Mouse (Mus musculus) hindbrain, embryonic 12.5 days (tissue): ENCODE data around the gene Ubald1. TPM values are rescaled to one million over a fixed set of nuclear protein-coding genes. Genes with fewer than 3 reads are reported as not detected.

Source experiments
- ATAC-seq: fragments of 200-750 bp; cut with Nextera tagmentation; 2 replicates; pipeline ENCODE4 v1.8.0; 2017; ENCODE audit warnings: moderate TSS enrichment; ENCODE audit not compliant: low FRiP score
- H3K27ac ChIP-seq: fragments of 300-500 bp; sonication (generic); 2 replicates; pipeline ENCODE4 v1.5.1; 2016; ENCODE audit warnings: mild to moderate bottlenecking
- H3K27me3 ChIP-seq: fragments of 300-500 bp; sonication (generic); 2 replicates; pipeline ENCODE4 v1.6.1; 2016; ENCODE audit warnings: mild to moderate bottlenecking
- H3K36me3 ChIP-seq: fragments of 300-500 bp; sonication (generic); 2 replicates; pipeline ENCODE4 v1.6.1; 2016; ENCODE audit warnings: mild to moderate bottlenecking
- H3K4me1 ChIP-seq: fragments of 300-500 bp; sonication (generic); 2 replicates; pipeline ENCODE4 v1.6.1; 2016
- H3K4me2 ChIP-seq: fragments of 300-500 bp; sonication (generic); replicated peaks from 2 replicates; pipeline ENCODE4 v1.6.1; 2016; ENCODE audit warnings: mild to moderate bottlenecking
- H3K4me3 ChIP-seq: fragments of 300-500 bp; sonication (generic); 2 replicates; pipeline ENCODE4 v1.5.1; 2016; ENCODE audit warnings: mild to moderate bottlenecking
- H3K9ac ChIP-seq: fragments of 300-500 bp; sonication (generic); 2 replicates; pipeline ENCODE4 v1.6.1; 2016; ENCODE audit warnings: mild to moderate bottlenecking, moderate library complexity
- H3K9me3 ChIP-seq: fragments of 300-500 bp; sonication (generic); replicated peaks from 2 replicates; pipeline ENCODE4 v1.6.1; 2016; ENCODE audit warnings: mild to moderate bottlenecking
- WGBS: fragments of 180-500 bp; shearing (Covaris S2); methylation state at CpG from one replicate; pipeline ENCODE4 v1.1.7; 2016; 5-methylcytosine and 5-hydroxymethylcytosine counted together
- polyA plus RNA-seq: library from polyadenylated mRNA; unstranded; fragments of >200 nt; fragmentation: Nextera tagmentation; extraction: Ambion mirVana; gene quantifications from 2 replicates; pipeline ENCODE4 v1.2.1, GENCODE M21; 2016

The Ubald1 gene
- 38.8 and 40.6 TPM in 2 replicates for polyA plus RNA-seq

DNA sequence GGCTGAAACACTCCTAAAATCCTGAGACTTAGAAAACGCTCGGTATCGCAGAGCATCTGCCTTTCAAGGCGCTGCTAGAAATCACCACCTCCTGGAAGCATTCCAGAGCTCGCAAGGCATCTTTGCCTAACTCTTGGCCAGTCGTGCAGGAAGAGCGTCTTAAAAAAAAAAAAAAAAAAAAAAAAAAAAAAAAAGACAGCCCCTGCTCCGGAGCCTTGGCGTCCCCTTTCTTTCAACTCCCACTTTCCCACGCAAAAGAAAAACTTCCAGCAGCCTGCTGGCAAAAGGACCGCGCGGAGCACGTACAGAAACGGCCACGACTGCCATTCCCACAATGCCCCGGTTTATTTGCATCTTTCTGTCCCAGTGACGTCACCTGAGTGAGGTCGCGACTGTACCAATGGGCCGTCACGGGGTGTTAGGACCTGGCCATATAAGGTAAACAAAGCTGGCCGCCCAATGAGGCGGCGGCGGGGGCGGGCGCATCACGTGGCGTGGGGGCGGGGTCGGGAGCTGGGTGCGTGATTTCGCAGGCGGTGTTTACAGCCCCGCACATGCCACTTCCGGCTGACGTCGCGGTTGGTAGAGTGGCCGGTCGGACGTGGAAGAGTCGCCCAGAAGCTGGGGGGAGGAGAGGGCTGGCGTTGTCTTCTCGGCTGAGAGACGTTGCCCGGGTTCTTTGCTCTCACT, at the start of gene Ubald1:
Gene Ubald1 (minus strand): TSS at position 180 of the 690 bp plus-strand sequence.
- H3K4me2 ChIP-seq, result peak within 1 kb of the TSS; percentile 88
- H3K27ac ChIP-seq, result peak within 1 kb of the TSS; percentile 97
- peaks cover 36% of the 10 kb centered on the region for H3K4me1 ChIP-seq
- no peaks in the 10 kb centered on the region for H3K27me3 ChIP-seq
- peak; percentile 88 for ATAC-seq
- peak within 1 kb of the TSS; percentile 87 for H3K4me3 ChIP-seq
- H3K9me3 ChIP-seq, result no peaks in the 10 kb centered on the region
- H3K9ac ChIP-seq, result peak within 1 kb of the TSS; percentile 86
- WGBS, result 1% methylated on average over 48 of the region's 48 CpGs
- peaks cover 12% of the 10 kb centered on the region for H3K36me3 ChIP-seq

DNA sequence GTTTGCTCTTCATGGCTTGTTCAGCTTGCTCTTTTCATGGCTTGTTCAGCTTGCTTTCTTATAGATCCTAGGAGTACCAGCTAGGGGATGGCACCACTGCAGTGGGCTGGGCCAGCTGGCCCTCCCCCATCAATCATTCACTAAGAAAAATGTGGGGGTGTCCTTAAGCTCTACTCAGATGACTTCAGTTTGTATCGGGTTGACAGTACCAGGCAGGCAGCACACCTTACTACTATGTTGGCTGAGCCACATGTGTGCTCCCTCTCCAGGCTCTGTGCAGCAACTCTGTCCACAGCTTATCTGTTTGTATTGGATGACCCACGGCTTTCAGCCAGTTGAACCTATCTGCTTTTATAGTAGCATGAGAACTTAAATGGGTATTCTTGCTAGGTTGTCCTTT, 48.4 kb upstream of the Ubald1 start:
- ATAC-seq, result no peak
- Histone ChIP-seq H3K9ac (no peak overlapping the region), H3K4me2 (no peak overlapping the region), H3K4me3 (no peak overlapping the region), H3K9me3 (no peaks in the 10 kb centered on the region), H3K4me1 (no peaks in the 10 kb centered on the region), H3K36me3 (peaks cover 94% of the 10 kb centered on the region), H3K27me3 (no peaks in the 10 kb centered on the region), H3K27ac (no peak overlapping the region)
- 88% methylated on average over 2 of the region's 2 CpGs for WGBS

DNA sequence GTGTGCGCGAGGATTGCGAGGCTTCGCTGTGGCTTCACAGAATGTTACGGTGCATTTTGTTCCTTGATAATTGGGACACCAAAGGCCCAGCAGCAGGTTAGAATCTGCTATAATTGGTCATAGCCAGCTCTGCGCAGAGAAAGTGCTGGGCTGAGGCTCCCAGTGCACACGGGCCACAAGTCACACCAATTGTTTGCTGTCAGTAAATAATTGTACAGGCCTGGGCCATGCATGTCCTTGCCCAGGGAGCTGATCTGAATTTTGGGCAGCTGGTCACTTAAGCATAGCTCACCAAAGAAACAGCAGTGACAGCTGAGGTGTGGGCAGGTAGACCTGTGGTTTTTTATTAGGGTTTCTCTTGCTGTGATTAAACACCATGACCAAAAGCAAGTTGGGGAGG, 47.9 kb upstream of the Ubald1 start:
- H3K4me1 ChIP-seq, result no peaks in the 10 kb centered on the region
- no peaks in the 10 kb centered on the region for H3K27me3 ChIP-seq
- H3K4me3 ChIP-seq, result no peak overlapping the region
- H3K4me2 ChIP-seq, result no peak overlapping the region
- peaks cover 94% of the 10 kb centered on the region for H3K36me3 ChIP-seq
- no peak for ATAC-seq
- no peak overlapping the region for H3K9ac ChIP-seq
- H3K9me3 ChIP-seq, result no peaks in the 10 kb centered on the region
- WGBS, result 93% methylated on average over 7 of the region's 7 CpGs
- no peak overlapping the region for H3K27ac ChIP-seq

DNA sequence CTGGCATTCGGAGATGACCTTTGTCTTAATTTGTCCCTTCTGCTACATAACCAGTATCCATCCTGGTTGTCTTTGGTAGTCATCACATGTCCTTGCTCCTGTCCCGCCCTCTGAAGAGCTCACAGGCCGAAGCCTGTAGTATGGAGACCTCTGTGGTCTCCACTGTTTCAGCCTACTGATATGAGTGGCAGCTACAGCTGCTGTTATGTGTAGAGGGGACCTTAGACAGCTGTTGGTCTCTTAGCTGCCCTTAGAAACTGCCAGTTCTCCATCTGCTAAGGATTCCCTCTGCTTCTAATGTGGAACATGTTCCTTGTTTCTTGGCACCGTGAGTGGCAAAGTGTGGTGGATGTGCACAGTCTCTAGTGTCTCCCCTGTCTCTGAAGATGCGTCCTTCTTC, 43.9 kb upstream of the Ubald1 start:
- H3K4me2 ChIP-seq, result no peak overlapping the region
- no peak overlapping the region for H3K9ac ChIP-seq
- 91% methylated on average over 5 of the region's 5 CpGs for WGBS
- ATAC-seq, result no peak
- no peaks in the 10 kb centered on the region for H3K27me3 ChIP-seq
- H3K36me3 ChIP-seq, result peaks cover 86% of the 10 kb centered on the region
- no peak overlapping the region for H3K4me3 ChIP-seq
- H3K4me1 ChIP-seq, result no peaks in the 10 kb centered on the region
- no peaks in the 10 kb centered on the region for H3K9me3 ChIP-seq
- H3K27ac ChIP-seq, result no peak overlapping the region

DNA sequence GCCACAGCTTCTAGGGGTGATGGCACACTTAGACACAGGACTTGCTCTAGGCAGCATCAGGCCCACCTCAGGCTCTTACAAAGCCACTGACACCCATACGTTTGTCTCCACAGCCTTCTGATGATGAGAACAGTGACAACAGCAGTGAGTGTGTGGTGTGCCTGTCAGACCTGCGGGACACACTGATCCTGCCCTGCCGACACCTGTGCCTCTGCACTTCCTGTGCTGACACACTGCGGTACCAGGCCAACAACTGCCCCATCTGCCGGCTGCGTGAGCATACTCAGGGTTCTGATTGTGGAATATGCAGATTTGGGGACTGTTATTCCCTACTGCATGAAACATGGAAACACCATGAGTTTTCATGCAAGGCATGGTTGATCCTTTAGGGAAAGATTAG, 42.4 kb upstream of the Ubald1 start:
- no peak overlapping the region for H3K4me2 ChIP-seq

DNA sequence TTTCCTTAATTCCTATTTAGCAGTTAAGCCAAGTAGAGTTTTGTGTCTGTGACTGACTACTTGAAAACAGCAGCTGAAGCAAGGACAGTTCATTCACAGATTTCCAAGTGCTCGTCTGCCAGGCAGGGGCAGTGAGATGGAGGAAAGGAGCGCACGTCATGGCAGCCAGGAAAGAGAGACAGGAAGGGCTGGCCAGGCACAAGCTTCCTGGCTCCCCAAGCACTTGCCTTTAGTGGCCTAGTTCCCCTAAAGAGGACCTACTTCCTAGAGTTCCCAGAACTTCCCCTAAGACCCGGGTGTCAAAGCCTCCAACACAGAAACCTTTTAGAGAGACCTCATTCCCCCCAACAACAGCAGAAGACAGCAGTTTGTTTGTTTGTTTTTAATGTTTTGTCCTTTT, 40.4 kb upstream of the Ubald1 start:
- Histone ChIP-seq H3K27ac (no peak overlapping the region), H3K4me1 (no peaks in the 10 kb centered on the region), H3K9ac (no peak overlapping the region), H3K27me3 (no peaks in the 10 kb centered on the region), H3K4me2 (no peak overlapping the region), H3K4me3 (no peak overlapping the region), H3K9me3 (no peaks in the 10 kb centered on the region), H3K36me3 (peaks cover 70% of the 10 kb centered on the region)
- 85% methylated on average over 4 of the region's 4 CpGs for WGBS
- no peak for ATAC-seq

More for the DNA sequence above, 42.4 kb upstream of the Ubald1 start:
- no peaks in the 10 kb centered on the region for H3K27me3 ChIP-seq
- ATAC-seq, result no peak
- H3K9ac ChIP-seq, result no peak overlapping the region
- H3K4me1 ChIP-seq, result no peaks in the 10 kb centered on the region
- 89% methylated on average over 6 of the region's 6 CpGs for WGBS
- H3K4me3 ChIP-seq, result no peak overlapping the region
- H3K36me3 ChIP-seq, result peaks cover 76% of the 10 kb centered on the region
- no peak overlapping the region for H3K27ac ChIP-seq
- H3K9me3 ChIP-seq, result no peaks in the 10 kb centered on the region

DNA sequence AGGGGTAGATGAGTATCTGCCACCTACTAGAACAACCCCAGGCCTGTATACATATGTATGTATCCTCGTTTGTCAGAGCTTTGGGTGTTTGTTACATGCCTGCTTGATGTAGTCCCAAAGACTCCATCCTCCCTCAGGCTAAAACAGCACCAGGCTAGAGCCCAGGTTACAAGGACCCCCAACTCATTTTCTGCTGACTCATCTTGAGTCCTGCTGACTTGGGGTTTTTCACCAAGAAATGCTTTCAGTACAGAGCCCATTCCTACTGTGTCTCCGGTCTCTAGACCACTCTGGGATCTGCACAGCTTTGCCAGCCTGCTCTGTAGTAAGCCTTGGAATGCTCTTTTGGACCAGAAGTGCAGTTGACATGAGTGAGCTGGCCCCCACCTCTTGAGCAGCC, 36.5 kb upstream of the Ubald1 start:
- H3K4me1 ChIP-seq, result peaks cover 6% of the 10 kb centered on the region; the same call in 1 of the 2 replicates
- H3K27ac ChIP-seq, result no peak overlapping the region
- no peak overlapping the region for H3K4me2 ChIP-seq
- ATAC-seq, result no peak
- WGBS, result 81% methylated on average over 2 of the region's 2 CpGs
- H3K27me3 ChIP-seq, result no peaks in the 10 kb centered on the region
- no peaks in the 10 kb centered on the region for H3K9me3 ChIP-seq
- H3K9ac ChIP-seq, result no peak overlapping the region
- peaks cover 56% of the 10 kb centered on the region for H3K36me3 ChIP-seq
- no peak overlapping the region for H3K4me3 ChIP-seq

DNA sequence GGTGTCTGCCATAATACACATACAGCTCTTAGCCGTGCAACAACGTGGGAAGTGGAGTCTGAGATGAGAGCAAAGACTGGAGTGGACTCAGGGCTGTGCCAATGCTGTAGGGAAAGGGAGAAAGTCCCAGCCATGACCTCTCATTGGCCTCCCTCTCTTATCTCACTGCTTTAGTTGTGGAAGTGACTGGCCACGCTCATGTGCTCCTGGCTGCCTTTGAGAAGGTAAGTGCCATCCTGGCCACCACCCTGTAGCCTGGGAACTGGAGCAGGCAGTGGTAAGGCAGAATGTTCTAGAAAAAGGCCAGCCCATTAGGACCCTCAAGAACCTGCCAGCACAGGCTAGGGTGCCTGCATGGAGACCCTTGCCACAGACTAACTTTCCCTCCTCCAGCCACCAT, 35.8 kb upstream of the Ubald1 start:
- Histone ChIP-seq H3K36me3 (peaks cover 62% of the 10 kb centered on the region), H3K4me2 (no peak overlapping the region), H3K4me1 (peaks cover 6% of the 10 kb centered on the region; the same call in 1 of the 2 replicates), H3K27ac (no peak overlapping the region), H3K9ac (no peak overlapping the region), H3K4me3 (no peak overlapping the region), H3K9me3 (no peaks in the 10 kb centered on the region), H3K27me3 (no peaks in the 10 kb centered on the region)
- 92% methylated on average over 3 of the region's 3 CpGs for WGBS
- no peak for ATAC-seq

DNA sequence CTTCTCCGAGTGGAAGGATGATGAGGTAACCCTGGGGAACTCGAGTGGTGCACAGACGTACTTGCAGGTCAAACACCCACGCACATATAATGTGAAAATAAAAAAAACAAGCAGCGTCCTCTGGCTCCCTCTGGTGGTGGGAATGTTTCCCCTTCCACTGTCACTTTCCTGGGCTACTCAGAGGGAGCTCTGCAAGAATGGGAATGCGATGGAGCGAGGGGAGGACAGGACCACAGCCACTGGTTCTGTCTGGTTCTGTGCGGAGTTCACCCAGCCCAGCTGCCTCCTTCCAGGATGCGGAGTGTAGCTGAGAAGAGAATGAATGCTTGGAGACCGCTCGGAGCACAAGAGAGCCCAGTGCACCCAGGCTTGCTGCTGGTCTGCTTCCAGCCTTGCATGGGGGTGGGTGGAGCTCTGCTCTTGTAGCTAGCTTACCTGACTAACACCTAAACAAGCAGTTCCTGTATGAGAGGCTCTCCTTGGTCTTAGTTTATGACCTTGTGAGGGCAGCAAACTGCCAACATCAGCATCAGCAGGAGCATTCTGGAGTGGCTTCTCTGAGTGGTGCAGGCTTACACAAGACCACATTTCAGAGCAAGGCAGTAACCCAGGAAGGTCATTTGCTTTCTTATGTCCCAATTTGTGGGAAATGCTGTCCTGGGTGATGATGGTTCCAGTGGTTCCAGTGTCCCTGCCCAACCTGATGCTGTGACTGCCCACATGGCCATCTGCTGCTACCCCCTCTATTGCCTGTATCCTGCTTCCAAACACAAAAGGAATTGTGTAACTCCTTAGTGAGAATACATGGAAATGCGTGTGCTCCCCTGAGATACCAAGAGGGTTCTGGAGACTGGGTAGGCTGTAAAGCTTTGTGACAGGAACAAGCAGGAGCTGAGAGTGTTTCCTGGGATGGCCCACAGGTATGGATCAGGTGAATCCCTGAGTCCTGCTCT, 33.9 kb upstream of the Ubald1 start:
- no peak overlapping the region for H3K9ac ChIP-seq
- no peak overlapping the region for H3K27ac ChIP-seq
- no peak overlapping the region for H3K4me2 ChIP-seq
- H3K4me1 ChIP-seq, result peaks cover 6% of the 10 kb centered on the region; the same call in 1 of the 2 replicates
- H3K9me3 ChIP-seq, result no peaks in the 10 kb centered on the region
- WGBS, result 37% methylated on average over 12 of the region's 12 CpGs
- peaks cover 66% of the 10 kb centered on the region for H3K36me3 ChIP-seq
- H3K4me3 ChIP-seq, result no peak overlapping the region
- H3K27me3 ChIP-seq, result no peaks in the 10 kb centered on the region
- peak; percentile 51; the same call in 1 of the 2 replicates for ATAC-seq

DNA sequence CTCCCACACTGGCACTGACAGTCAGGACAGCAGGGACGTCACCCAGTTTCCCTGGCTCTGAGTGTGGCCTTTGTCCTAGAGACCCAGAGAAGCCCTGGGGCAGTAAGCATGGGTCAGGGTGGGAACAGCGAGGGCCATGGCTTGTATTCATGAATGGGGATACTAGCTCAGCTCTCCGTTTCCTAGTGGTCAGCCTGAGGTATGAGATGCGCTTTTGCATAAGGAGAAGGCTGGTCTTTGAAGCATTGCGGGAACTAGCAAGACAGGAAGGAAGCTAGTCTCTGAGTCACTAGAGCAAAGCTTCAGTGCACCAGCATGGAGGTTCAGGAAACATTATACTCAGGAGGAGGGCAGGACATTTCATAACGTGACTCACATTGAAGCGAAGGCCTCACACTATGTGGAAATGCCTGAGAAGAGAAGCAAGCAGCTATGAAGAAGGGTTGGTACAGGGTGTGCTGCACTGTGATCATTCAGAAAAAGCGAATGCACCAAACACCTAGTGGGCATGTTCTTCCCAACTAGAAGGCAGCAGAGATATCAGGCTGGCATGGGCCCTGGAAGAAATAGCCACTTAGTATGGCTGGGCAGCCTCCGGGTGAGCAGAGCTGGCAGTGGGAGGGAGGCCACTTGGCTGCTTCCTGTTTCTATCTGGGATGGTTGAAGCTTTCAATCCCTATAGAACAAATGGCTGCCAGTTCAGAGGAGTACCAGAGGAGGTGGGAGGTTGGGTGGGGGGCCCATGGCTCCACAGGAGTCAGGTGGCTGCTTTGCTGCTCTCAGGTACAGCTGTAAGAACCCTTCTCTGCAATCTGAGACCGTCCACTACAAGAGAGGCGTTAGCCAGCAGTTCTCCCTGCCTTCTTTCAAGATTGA, 33.0 kb upstream of the Ubald1 start:
- Histone ChIP-seq H3K27ac (no peak overlapping the region), H3K4me1 (peaks cover 6% of the 10 kb centered on the region; the same call in 1 of the 2 replicates), H3K4me2 (no peak overlapping the region), H3K4me3 (no peak overlapping the region), H3K9me3 (no peaks in the 10 kb centered on the region), H3K27me3 (no peaks in the 10 kb centered on the region), H3K36me3 (peaks cover 65% of the 10 kb centered on the region), H3K9ac (no peak overlapping the region)
- WGBS, result 77% methylated on average over 11 of the region's 11 CpGs
- 0 out of 2 replicates have a peak, but pooled peaks have one; percentile 3 for ATAC-seq

DNA sequence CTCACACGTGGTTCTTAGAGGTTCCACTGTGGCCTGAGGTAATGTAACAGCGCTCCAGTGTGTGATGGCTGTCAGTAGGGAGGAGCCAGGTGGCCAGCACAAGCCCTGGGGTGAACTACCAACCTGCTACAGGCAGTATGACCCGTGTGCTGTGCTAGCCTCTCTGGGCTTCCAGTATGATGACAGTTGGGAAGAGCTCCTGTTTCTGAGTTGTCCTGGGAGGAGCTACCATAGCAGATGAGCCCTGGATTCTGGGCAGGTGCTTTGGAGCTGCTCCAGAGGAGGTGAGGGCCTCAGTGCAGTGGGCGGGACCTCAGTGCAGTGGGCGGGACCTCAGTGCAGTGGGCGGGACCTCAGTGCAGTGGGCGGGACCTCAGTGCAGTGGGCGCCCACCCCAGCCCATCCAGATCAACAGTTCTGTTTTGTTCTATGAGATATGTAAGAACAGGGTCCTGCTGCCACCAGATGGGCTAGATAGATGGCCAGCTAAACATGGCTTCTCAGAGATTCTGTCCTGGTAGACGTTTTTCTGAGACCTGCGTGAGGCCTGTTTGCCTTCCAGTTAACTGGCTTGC, 32.0 kb upstream of the Ubald1 start:
- 78% methylated on average over 10 of the region's 10 CpGs for WGBS
- Histone ChIP-seq H3K36me3 (peaks cover 65% of the 10 kb centered on the region), H3K4me1 (peaks cover 6% of the 10 kb centered on the region; the same call in 1 of the 2 replicates), H3K27me3 (no peaks in the 10 kb centered on the region), H3K9ac (no peak overlapping the region), H3K4me2 (no peak overlapping the region), H3K27ac (no peak overlapping the region), H3K4me3 (no peak overlapping the region), H3K9me3 (no peaks in the 10 kb centered on the region)
- ATAC-seq, result no peak
